Mouse (Mus musculus) olfactory bulb, adult 2 months (tissue): ENCODE measurements around the gene Slc10a1.

Source experiments
- CTCF ChIP-seq: fragments of 200-500 bp; IDR thresholded peaks from 2 replicates; pipeline ENCODE4 v1.5.1; 2012; ENCODE audit warnings: low read depth, mild to moderate bottlenecking, low read length, moderate library complexity; ENCODE audit not compliant: insufficient read depth
- POLR2A ChIP-seq: fragments of 200-500 bp; IDR thresholded peaks from 2 replicates; pipeline ENCODE4 v1.6.1; 2012; ENCODE audit warnings: mild to moderate bottlenecking, low read depth, low read length, moderate library complexity; ENCODE audit not compliant: insufficient read depth

GRCm38 (mm10) chr12:80938642-80939041 lies 29.9 kb downstream of the Slc10a1 start:
- TF ChIP-seq CTCF (no peak), POLR2A (no peak)
